Mouse (Mus musculus): ENCODE results near the gene Ap2b1.

The Ap2b1 gene

GRCm38 (mm10) chr11:83397626-83398025 is 98.8 kb downstream of the Ap2b1 start:
- no peak for DNase-seq (ENCODE audit: low spot score)

- DNase-seq (ENCODE audit: low spot score) = no peak
Observed at GRCm38 (mm10) chr11:83398724-83399123, 99.9 kb downstream of the Ap2b1 start.

- no peak for DNase-seq (ENCODE audit: low spot score)
Observed at GRCm38 (mm10) chr11:83403787-83404186, 105.0 kb downstream of the Ap2b1 start.

GRCm38 (mm10) chr11:83406391-83406790 is 107.6 kb downstream of the Ap2b1 start:
- DNase-seq (ENCODE audit: low spot score) = no peak

- DNase-seq (ENCODE audit: low spot score) = no peak
Observed at GRCm38 (mm10) chr11:83408242-83408641, 109.4 kb downstream of the Ap2b1 start.

- no peak for DNase-seq (ENCODE audit: low spot score)
Observed at GRCm38 (mm10) chr11:83409087-83409754, 110.4 kb downstream of the Ap2b1 start, which contains the start of gene Rasl10b. Gene Rasl10b, plus strand, starts transcription at chr11:83409137.

GRCm38 (mm10) chr11:83409792-83410291 is 111.0 kb downstream of the Ap2b1 start:
- DNase-seq (ENCODE audit: low spot score) = no peak

- DNase-seq (ENCODE audit: low spot score) = no peak
Observed at GRCm38 (mm10) chr11:83410510-83410909, 111.7 kb downstream of the Ap2b1 start.

GRCm38 (mm10) chr11:83417080-83417479 is 118.3 kb downstream of the Ap2b1 start:
- DNase-seq (ENCODE audit: low spot score) = no peak

GRCm38 (mm10) chr11:83417708-83418107 is 118.9 kb downstream of the Ap2b1 start:
- DNase-seq (ENCODE audit: low spot score) = no peak

GRCm38 (mm10) chr11:83418566-83418965 is 119.7 kb downstream of the Ap2b1 start:
- DNase-seq (ENCODE audit: low spot score) = peak; percentile 70

GRCm38 (mm10) chr11:83420338-83420737 is 121.5 kb downstream of the Ap2b1 start:
- DNase-seq (ENCODE audit: low spot score) = no peak

GRCm38 (mm10) chr11:83421305-83421704 is 122.5 kb downstream of the Ap2b1 start:
- DNase-seq (ENCODE audit: low spot score) = no peak

- DNase-seq (ENCODE audit: low spot score) = peak; percentile 86
Observed at GRCm38 (mm10) chr11:83424681-83425080, 125.9 kb downstream of the Ap2b1 start.

GRCm38 (mm10) chr11:83426964-83427363 is 128.1 kb downstream of the Ap2b1 start:
- DNase-seq (ENCODE audit: low spot score) = no peak

GRCm38 (mm10) chr11:83429355-83429754 is 130.5 kb downstream of the Ap2b1 start, which contains the start of gene Gas2l2:
Gene Gas2l2, minus strand, starts transcription at chr11:83429455.
- DNase-seq (ENCODE audit: low spot score) = no peak

GRCm38 (mm10) chr11:83432533-83432932 is 133.7 kb downstream of the Ap2b1 start:
- DNase-seq (ENCODE audit: low spot score) = no peak

GRCm38 (mm10) chr11:83437377-83437776 is 138.6 kb downstream of the Ap2b1 start, which contains the start of gene 1700020L24Rik:
Gene 1700020L24Rik, plus strand, starts transcription at chr11:83437677.
- DNase-seq (ENCODE audit: low spot score) = no peak

GRCm38 (mm10) chr11:83439426-83440060 is 140.7 kb downstream of the Ap2b1 start:
- no peak for DNase-seq (ENCODE audit: low spot score)

- peak; percentile 92 for DNase-seq (ENCODE audit: low spot score)
Observed at GRCm38 (mm10) chr11:83440081-83441064, 141.5 kb downstream of the Ap2b1 start.

- peak; percentile 57 for DNase-seq (ENCODE audit: low spot score)
Observed at GRCm38 (mm10) chr11:83441235-83441634, 142.4 kb downstream of the Ap2b1 start.
